Comparison of ENCODE assay signal across 19 mouse cellular contexts in the genomic region with DNA sequence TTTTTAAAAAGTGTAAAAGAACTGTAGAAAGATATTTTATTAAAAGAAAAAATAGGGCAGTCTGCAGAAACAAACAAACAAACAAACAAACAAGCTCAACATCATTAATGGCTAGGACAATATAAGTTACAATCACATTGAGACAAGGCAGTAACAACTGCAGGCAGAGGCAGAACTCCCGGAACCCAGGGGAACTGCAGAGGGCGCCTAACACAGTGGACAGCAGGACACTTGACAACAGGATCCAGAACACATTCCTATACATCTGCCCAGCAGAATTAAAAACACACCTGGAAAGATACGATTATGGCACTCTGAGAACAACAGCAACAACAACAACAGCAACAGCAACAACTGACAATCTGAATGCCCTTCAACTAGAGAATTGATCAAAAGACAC.
A peak's percentile ranks its signal among the peaks of the same experiment; 100 is the strongest.
DNase-seq lines count a peak whose midpoint lies in the region; ATAC-seq and TF ChIP-seq lines count a peak whose summit lies in the region.
"Had no signal": no experiment of that assay in that cellular context is flagged by ENCODE, and none has a peak within 500 bp of the region (broad histone marks: within the 10 kb centered on the region; RNA-seq: fewer than 3 reads in every experiment).

No protein-coding gene starts in this region.

- in situ Hi-C loops in Patski (cut with MboI; ENCODE audit: low pct_unique_long_range_greater_than_20kb) = no loop called here

- peak; percentile 51 for TF ChIP-seq CTCF in intestine, postnatal 0 days (IDR thresholded peaks at IDR 0.05; ENCODE audit: low read depth)
- peak; percentile 26; the same call in 1 of the 2 replicates for TF ChIP-seq CTCF in liver, adult 2 months (IDR thresholded peaks at IDR 0.05; ENCODE audit: low read depth, low read length)
- TF ChIP-seq CTCF in Patski (IDR thresholded peaks at IDR 0.05) = peak; percentile 16

- no peaks in the 10 kb centered on the region for H3K9me3 ChIP-seq in intestine, postnatal 0 days (ENCODE audit: control insufficient read depth)
- H3K9me3 ChIP-seq in intestine, embryonic 16.5 days (ENCODE audit: control insufficient read depth, low read length) = no peaks in the 10 kb centered on the region
- no peaks in the 10 kb centered on the region for H3K9me3 ChIP-seq in liver, embryonic 11.5 days (ENCODE audit: control insufficient read depth, low read length)
- H3K9me3 ChIP-seq: heart, embryonic 15.5 days; hindbrain, embryonic 15.5 days; limb, embryonic 15.5 days had no signal

- ATAC-seq in intestine, postnatal 0 days = no peak
- ATAC-seq in intestine, embryonic 16.5 days = no peak
- no peak for ATAC-seq in liver, embryonic 11.5 days (replicated peaks; ENCODE audit: low FRiP score)
- ATAC-seq in Patski = no peak
- ATAC-seq: forebrain, embryonic 14.5 days had no signal

- H3K27me3 ChIP-seq in intestine, postnatal 0 days (replicated peaks; ENCODE audit: control insufficient read depth, insufficient read depth, low read length) = no peaks in the 10 kb centered on the region
- H3K27me3 ChIP-seq in intestine, embryonic 16.5 days (replicated peaks; ENCODE audit: control insufficient read depth, insufficient read depth, low read length) = no peaks in the 10 kb centered on the region
- H3K27me3 ChIP-seq in liver, adult 2 months (ENCODE audit: control insufficient read depth, insufficient read depth, low read length) = no peaks in the 10 kb centered on the region
- no peaks in the 10 kb centered on the region for H3K27me3 ChIP-seq in liver, embryonic 11.5 days (replicated peaks; ENCODE audit: control insufficient read depth, insufficient read depth, low read length)
- H3K27me3 ChIP-seq in Patski = no peaks in the 10 kb centered on the region
- H3K27me3 ChIP-seq: heart, embryonic 15.5 days; hindbrain, embryonic 15.5 days; limb, embryonic 15.5 days had no signal

- CTCF ChIA-PET in Patski (lab: Charles Lee) = interaction anchor here (1.3 to 1.8 kb wide), 3 partner anchors 12 to 37 kb away, joined by 3 to 8 read pairs (median 3); no protein-coding TSS in a partner anchor

- H3K36me3 ChIP-seq in intestine, postnatal 0 days (ENCODE audit: control insufficient read depth, insufficient read depth) = no peaks in the 10 kb centered on the region; the same call in 1 of the 2 replicates
- no peaks in the 10 kb centered on the region; the same call in 1 of the 2 replicates for H3K36me3 ChIP-seq in intestine, embryonic 16.5 days (ENCODE audit: control insufficient read depth, insufficient read depth, low read length)
- peaks cover 1% of the 10 kb centered on the region; the same call in 1 of the 2 replicates for H3K36me3 ChIP-seq in liver, adult 2 months (ENCODE audit: control insufficient read depth, insufficient read depth, low read length)
- no peaks in the 10 kb centered on the region for H3K36me3 ChIP-seq in liver, embryonic 11.5 days (ENCODE audit: control insufficient read depth, insufficient read depth, low read length)
- H3K36me3 ChIP-seq: heart, embryonic 15.5 days; hindbrain, embryonic 15.5 days; limb, embryonic 15.5 days had no signal

- no peak overlapping the region for H3K27ac ChIP-seq in intestine, postnatal 0 days (ENCODE audit: low read depth, low read length)
- no peak overlapping the region for H3K27ac ChIP-seq in intestine, embryonic 16.5 days (ENCODE audit: low read length)
- H3K27ac ChIP-seq in liver, adult 2 months (replicated peaks; ENCODE audit: insufficient read depth, low read depth, low read length) = no peak overlapping the region
- no peak overlapping the region for H3K27ac ChIP-seq in liver, embryonic 11.5 days (ENCODE audit: low read depth, low read length)
- H3K27ac ChIP-seq: heart, embryonic 15.5 days; hindbrain, embryonic 15.5 days; limb, embryonic 15.5 days had no signal

- no peaks in the 10 kb centered on the region; the same call in 1 of the 2 replicates for H3K79me2 ChIP-seq in liver, adult 2 months (ENCODE audit: control insufficient read depth, insufficient read depth, low read length)

- no peak overlapping the region for H3K4me2 ChIP-seq in intestine, postnatal 0 days (replicated peaks; ENCODE audit: low read depth)
- no peak overlapping the region for H3K4me2 ChIP-seq in intestine, embryonic 16.5 days (ENCODE audit: low read depth, low read length)
- H3K4me2 ChIP-seq in liver, embryonic 11.5 days = no peak overlapping the region
- H3K4me2 ChIP-seq: heart, embryonic 15.5 days; hindbrain, embryonic 15.5 days; limb, embryonic 15.5 days had no signal

- DNase-seq in adrenal gland, postnatal 36 days = peak; percentile 8 to 24
- no peak for DNase-seq in adrenal gland, postnatal 10 days
- DNase-seq in liver, adult 2 months (ENCODE audit: extremely low read depth, low read depth, low spot score) = no peak
- no peak for DNase-seq in liver, embryonic 11.5 days (ENCODE audit: low spot score)
- DNase-seq in Patski (ENCODE audit: low read depth, low spot score) = no peak
- DNase-seq in spleen, adult 12 weeks (ENCODE audit: low spot score) = no peak
- DNase-seq: cerebellum, adult 8-10 months; layer of hippocampus, adult 9-11 months; midbrain, embryonic 14.5 days; retina, postnatal 1 day; right cerebral cortex, postnatal 4 days; thymus, postnatal 4 days had no signal

- TF ChIP-seq POLR2A in liver, adult 2 months (IDR thresholded peaks at IDR 0.05; ENCODE audit: extremely low read depth, insufficient read depth, low read length) = no peak

- H3K9ac ChIP-seq in intestine, postnatal 0 days (ENCODE audit: low read depth, low read length) = no peak overlapping the region
- no peak overlapping the region for H3K9ac ChIP-seq in intestine, embryonic 16.5 days (ENCODE audit: low read depth, low read length)
- H3K9ac ChIP-seq in liver, adult 2 months (ENCODE audit: low read depth, low read length) = no peak overlapping the region
- no peak overlapping the region for H3K9ac ChIP-seq in liver, embryonic 11.5 days (ENCODE audit: low read depth, low read length)
- H3K9ac ChIP-seq: heart, embryonic 15.5 days; hindbrain, embryonic 15.5 days; limb, embryonic 15.5 days had no signal

- POLR2A ChIA-PET in Patski (lab: Charles Lee) = no interaction called here

- no peaks in the 10 kb centered on the region for H3K4me1 ChIP-seq in intestine, postnatal 0 days (replicated peaks; ENCODE audit: control insufficient read depth, insufficient read depth, low read length)
- H3K4me1 ChIP-seq in intestine, embryonic 16.5 days (ENCODE audit: control insufficient read depth, insufficient read depth, low read length) = no peaks in the 10 kb centered on the region
- H3K4me1 ChIP-seq in liver, adult 2 months (ENCODE audit: control insufficient read depth, insufficient read depth, low read length) = no peaks in the 10 kb centered on the region
- H3K4me1 ChIP-seq in liver, embryonic 11.5 days (replicated peaks; ENCODE audit: control insufficient read depth, insufficient read depth, low read length) = no peaks in the 10 kb centered on the region
- H3K4me1 ChIP-seq: heart, embryonic 15.5 days; hindbrain, embryonic 15.5 days; limb, embryonic 15.5 days had no signal

- H3K4me3 ChIP-seq in intestine, postnatal 0 days (ENCODE audit: low read depth, low read length) = no peak overlapping the region
- H3K4me3 ChIP-seq in intestine, embryonic 16.5 days (ENCODE audit: low read length) = no peak overlapping the region
- H3K4me3 ChIP-seq in liver, adult 2 months (ENCODE audit: insufficient read depth, low read depth, low read length) = no peak overlapping the region
- H3K4me3 ChIP-seq in liver, embryonic 11.5 days (ENCODE audit: low read depth, low read length) = no peak overlapping the region
- H3K4me3 ChIP-seq: erythroblast, embryonic 14.5 days; heart, embryonic 15.5 days; hindbrain, embryonic 15.5 days; limb, embryonic 15.5 days had no signal

- 58% methylated on average over 3 of the region's 3 CpGs for WGBS in intestine, postnatal 0 days
- WGBS in intestine, embryonic 16.5 days = 59% methylated on average over 3 of the region's 3 CpGs
- 76% methylated on average over 3 of the region's 3 CpGs for WGBS in liver, adult 2 months
- 61% methylated on average over 3 of the region's 3 CpGs for WGBS in liver, embryonic 11.5 days

Comparison
In these comparisons a context has a peak if more than half of its experiments do, and no peak if none do; other contexts are left out.
1. DNase-seq: peak in adrenal gland, postnatal 36 days (2 of 2); none in adrenal gland, postnatal 10 days (single experiment), liver, adult 2 months (single experiment), liver, embryonic 11.5 days (single experiment), Patski (single experiment) and spleen, adult 12 weeks (single experiment).
2. Peak in every context shown above with its lines, with median percentiles within 50 percentile points of each other: CTCF ChIP-seq.